Mouse (Mus musculus): ENCODE data around the gene Ascc1. TPM values are rescaled to one million over a fixed set of nuclear protein-coding genes. Genes with fewer than 3 reads are reported as not detected.

Ascc1 gene
- polyA plus RNA-seq, 1 experiment from 2014 or later: 47.4 TPM

GRCm38 (mm10) chr10:60023751-60024150 is 21.1 kb downstream of the Ascc1 start:
- Histone ChIP-seq H3K4me1 (ENCODE audit: control insufficient read depth, insufficient read depth, low read length) (peaks cover 27% of the 10 kb centered on the region), H3K9me3 (ENCODE audit: control insufficient read depth, low read length) (no peaks in the 10 kb centered on the region), H3K36me3 (ENCODE audit: control insufficient read depth, insufficient read depth, low read length) (peaks cover 8% of the 10 kb centered on the region; the same call in 1 of the 2 replicates), H3K27me3 (ENCODE audit: control insufficient read depth, insufficient read depth, low read length) (no peaks in the 10 kb centered on the region), H3K4me3 (ENCODE audit: low read length) (no peak overlapping the region), H3K4me2 (replicated peaks; ENCODE audit: low read depth, low read length) (no peak overlapping the region), H3K9ac (ENCODE audit: low read depth, low read length) (no peak overlapping the region), H3K27ac (ENCODE audit: low read depth, low read length) (no peak overlapping the region)
- ATAC-seq (ENCODE audit: low FRiP score, low TSS enrichment): no peak
- WGBS: 92% methylated on average over 1 of the region's 1 CpGs

DNA sequence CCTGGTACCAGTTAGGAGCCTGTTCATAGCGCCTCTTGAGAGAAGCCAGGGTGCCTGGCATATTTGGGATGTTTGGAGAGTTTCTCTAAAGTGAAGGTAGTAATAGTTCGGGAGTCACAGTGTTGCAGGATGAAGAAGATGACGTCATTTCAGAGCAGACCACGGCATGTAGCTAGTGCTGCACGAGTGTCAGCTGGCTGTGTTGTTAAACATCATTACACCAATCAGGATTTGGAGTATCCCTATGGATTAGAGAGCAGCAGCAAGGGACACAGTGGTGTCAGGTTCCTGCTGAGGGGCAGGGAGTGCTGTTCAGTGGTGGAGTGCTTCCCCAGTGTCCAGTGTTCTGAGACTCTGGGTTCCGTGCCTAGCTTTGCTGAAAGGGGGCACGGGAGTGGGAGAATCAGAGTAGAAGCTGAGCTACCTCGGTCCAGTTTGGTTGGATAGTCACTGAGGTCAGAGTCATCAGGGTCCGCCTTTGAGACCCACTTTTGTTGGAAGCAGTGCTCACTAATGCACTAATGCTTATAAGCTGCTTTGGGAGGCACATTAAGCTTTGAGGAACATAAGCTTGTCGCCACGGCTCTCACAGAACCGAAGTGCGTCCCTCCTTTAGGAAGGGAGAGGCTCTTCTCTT is 24.3 kb downstream of the Ascc1 start:
- 49% methylated on average over 13 of the region's 13 CpGs for WGBS
- Histone ChIP-seq H3K4me3 (ENCODE audit: low read length) (no peak overlapping the region), H3K4me1 (ENCODE audit: control insufficient read depth, insufficient read depth, low read length) (peaks cover 27% of the 10 kb centered on the region), H3K9me3 (ENCODE audit: control insufficient read depth, low read length) (no peaks in the 10 kb centered on the region), H3K4me2 (replicated peaks; ENCODE audit: low read depth, low read length) (no peak overlapping the region), H3K9ac (ENCODE audit: low read depth, low read length) (0 out of 2 replicates have a peak overlapping the region, but pooled peaks have one; percentile 4), H3K36me3 (ENCODE audit: control insufficient read depth, insufficient read depth, low read length) (0 out of 2 replicates have a peak, but pooled peaks cover 6% of the 10 kb centered on the region), H3K27me3 (ENCODE audit: control insufficient read depth, insufficient read depth, low read length) (no peaks in the 10 kb centered on the region), H3K27ac (ENCODE audit: low read depth, low read length) (no peak overlapping the region)
- no peak for ATAC-seq (ENCODE audit: low FRiP score, low TSS enrichment)

GRCm38 (mm10) chr10:60027619-60028084 is 25.0 kb downstream of the Ascc1 start:
- Histone ChIP-seq H3K4me3 (ENCODE audit: low read length) (no peak overlapping the region), H3K36me3 (ENCODE audit: control insufficient read depth, insufficient read depth, low read length) (no peaks in the 10 kb centered on the region), H3K4me1 (ENCODE audit: control insufficient read depth, insufficient read depth, low read length) (peaks cover 31% of the 10 kb centered on the region), H3K27me3 (ENCODE audit: control insufficient read depth, insufficient read depth, low read length) (no peaks in the 10 kb centered on the region), H3K27ac (ENCODE audit: low read depth, low read length) (no peak overlapping the region; the same call in 1 of the 2 replicates), H3K4me2 (replicated peaks; ENCODE audit: low read depth, low read length) (no peak overlapping the region), H3K9ac (ENCODE audit: low read depth, low read length) (no peak overlapping the region), H3K9me3 (ENCODE audit: control insufficient read depth, low read length) (no peaks in the 10 kb centered on the region)
- ATAC-seq (ENCODE audit: low FRiP score, low TSS enrichment): no peak
- 33% methylated on average over 2 of the region's 2 CpGs for whole genome bisulfite sequencing

DNA sequence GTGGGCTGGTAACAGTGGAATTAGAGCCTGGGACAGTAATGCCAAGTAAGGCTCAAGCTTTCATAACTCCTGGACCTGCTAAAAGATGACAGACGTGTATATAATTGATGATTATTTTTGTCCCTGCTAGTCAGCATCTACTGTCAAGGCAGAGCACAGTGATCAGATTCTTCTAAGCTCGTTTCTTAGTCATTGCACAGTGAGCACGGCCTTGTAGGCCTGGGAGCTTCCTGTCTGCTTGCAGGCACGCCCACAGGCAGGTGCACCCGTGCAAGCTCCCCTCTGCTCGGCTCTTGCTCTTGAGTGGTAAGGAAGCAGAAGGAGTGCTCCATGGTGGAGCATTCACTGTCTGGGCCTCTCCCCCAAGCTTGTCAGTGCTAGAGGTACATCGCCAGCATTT is 25.6 kb downstream of the Ascc1 start:
- Histone ChIP-seq H3K4me1 (ENCODE audit: control insufficient read depth, insufficient read depth, low read length) (peaks cover 35% of the 10 kb centered on the region), H3K27ac (ENCODE audit: low read depth, low read length) (peak overlapping the region; percentile 63), H3K27me3 (ENCODE audit: control insufficient read depth, insufficient read depth, low read length) (no peaks in the 10 kb centered on the region), H3K4me2 (replicated peaks; ENCODE audit: low read depth, low read length) (no peak overlapping the region), H3K9ac (ENCODE audit: low read depth, low read length) (no peak overlapping the region), H3K4me3 (ENCODE audit: low read length) (no peak overlapping the region), H3K9me3 (ENCODE audit: control insufficient read depth, low read length) (no peaks in the 10 kb centered on the region), H3K36me3 (ENCODE audit: control insufficient read depth, insufficient read depth, low read length) (no peaks in the 10 kb centered on the region)
- no peak for ATAC-seq (ENCODE audit: low FRiP score, low TSS enrichment)
- 59% methylated on average over 7 of the region's 7 CpGs for WGBS

- H3K27me3 ChIP-seq (ENCODE audit: control insufficient read depth, insufficient read depth, low read length): no peaks in the 10 kb centered on the region
- 37% methylated on average over 7 of the region's 7 CpGs for WGBS
- H3K9ac ChIP-seq (ENCODE audit: low read depth, low read length): no peak overlapping the region
- H3K4me1 ChIP-seq (ENCODE audit: control insufficient read depth, insufficient read depth, low read length): peaks cover 36% of the 10 kb centered on the region
- no peaks in the 10 kb centered on the region for H3K36me3 ChIP-seq (ENCODE audit: control insufficient read depth, insufficient read depth, low read length)
- peak; percentile 65 for ATAC-seq (ENCODE audit: low FRiP score, low TSS enrichment)
- H3K27ac ChIP-seq (ENCODE audit: low read depth, low read length): peak overlapping the region; percentile 63
- no peaks in the 10 kb centered on the region for H3K9me3 ChIP-seq (ENCODE audit: control insufficient read depth, low read length)
- no peak overlapping the region for H3K4me3 ChIP-seq (ENCODE audit: low read length)
- no peak overlapping the region for H3K4me2 ChIP-seq (replicated peaks; ENCODE audit: low read depth, low read length)
These were observed 26.4 kb downstream of the Ascc1 start for GRCm38 (mm10) chr10:60028979-60029378.

GRCm38 (mm10) chr10:60029387-60029786 is 26.8 kb downstream of the Ascc1 start:
- Histone ChIP-seq H3K27ac (ENCODE audit: low read depth, low read length) (0 out of 2 replicates have a peak overlapping the region, but pooled peaks have one; percentile 63), H3K4me1 (ENCODE audit: control insufficient read depth, insufficient read depth, low read length) (peaks cover 36% of the 10 kb centered on the region)
- WGBS: 77% methylated on average over 4 of the region's 4 CpGs

GRCm38 (mm10) chr10:60031562-60031961 is 29.0 kb downstream of the Ascc1 start:
- H3K9ac ChIP-seq (ENCODE audit: low read depth, low read length): no peak overlapping the region
- 58% methylated on average over 8 of the region's 8 CpGs for WGBS
- H3K27me3 ChIP-seq (ENCODE audit: control insufficient read depth, insufficient read depth, low read length): no peaks in the 10 kb centered on the region
- H3K4me2 ChIP-seq (replicated peaks; ENCODE audit: low read depth, low read length): no peak overlapping the region
- no peaks in the 10 kb centered on the region for H3K36me3 ChIP-seq (ENCODE audit: control insufficient read depth, insufficient read depth, low read length)
- H3K4me3 ChIP-seq (ENCODE audit: low read length): no peak overlapping the region
- H3K4me1 ChIP-seq (ENCODE audit: control insufficient read depth, insufficient read depth, low read length): peaks cover 29% of the 10 kb centered on the region
- H3K9me3 ChIP-seq (ENCODE audit: control insufficient read depth, low read length): no peaks in the 10 kb centered on the region
- H3K27ac ChIP-seq (ENCODE audit: low read depth, low read length): no peak overlapping the region
- no peak for ATAC-seq (ENCODE audit: low FRiP score, low TSS enrichment)

More at GRCm38 (mm10) chr10:60029387-60029786, 26.8 kb downstream of the Ascc1 start:
- no peak overlapping the region for H3K4me3 ChIP-seq (ENCODE audit: low read length)
- H3K27me3 ChIP-seq (ENCODE audit: control insufficient read depth, insufficient read depth, low read length): no peaks in the 10 kb centered on the region
- H3K36me3 ChIP-seq (ENCODE audit: control insufficient read depth, insufficient read depth, low read length): no peaks in the 10 kb centered on the region
- H3K4me2 ChIP-seq (replicated peaks; ENCODE audit: low read depth, low read length): no peak overlapping the region
- no peaks in the 10 kb centered on the region for H3K9me3 ChIP-seq (ENCODE audit: control insufficient read depth, low read length)
- no peak for ATAC-seq (ENCODE audit: low FRiP score, low TSS enrichment)
- no peak overlapping the region for H3K9ac ChIP-seq (ENCODE audit: low read depth, low read length)

GRCm38 (mm10) chr10:60031985-60032384 is 29.4 kb downstream of the Ascc1 start:
- ATAC-seq (ENCODE audit: low FRiP score, low TSS enrichment): no peak
- Histone ChIP-seq H3K4me2 (replicated peaks; ENCODE audit: low read depth, low read length) (no peak overlapping the region), H3K4me1 (ENCODE audit: control insufficient read depth, insufficient read depth, low read length) (peaks cover 25% of the 10 kb centered on the region), H3K9ac (ENCODE audit: low read depth, low read length) (no peak overlapping the region), H3K27ac (ENCODE audit: low read depth, low read length) (no peak overlapping the region), H3K27me3 (ENCODE audit: control insufficient read depth, insufficient read depth, low read length) (no peaks in the 10 kb centered on the region), H3K4me3 (ENCODE audit: low read length) (no peak overlapping the region), H3K9me3 (ENCODE audit: control insufficient read depth, low read length) (no peaks in the 10 kb centered on the region), H3K36me3 (ENCODE audit: control insufficient read depth, insufficient read depth, low read length) (no peaks in the 10 kb centered on the region)
- WGBS: 72% methylated on average over 2 of the region's 2 CpGs

DNA sequence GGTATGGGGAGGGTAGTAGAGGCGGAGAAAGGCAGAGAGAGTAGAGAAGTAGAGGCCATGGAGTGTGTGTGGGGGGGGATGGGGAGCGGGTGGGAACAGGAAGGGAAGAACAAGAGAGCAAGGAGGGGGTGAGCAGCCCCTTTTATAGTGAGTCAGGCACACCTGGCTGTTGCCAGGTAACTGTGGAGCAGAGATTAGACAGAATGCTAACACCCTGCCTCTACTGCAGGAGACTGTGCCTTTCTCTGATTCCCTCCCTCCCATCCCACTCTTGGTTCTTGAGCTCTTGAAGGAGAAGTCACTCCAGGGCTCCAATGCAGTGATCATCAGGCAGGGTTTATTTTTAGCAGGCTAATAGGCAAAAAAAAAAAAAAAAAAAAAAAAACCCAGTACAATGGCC is 30.0 kb downstream of the Ascc1 start:
- ATAC-seq (ENCODE audit: low FRiP score, low TSS enrichment): no peak
- Histone ChIP-seq H3K9me3 (ENCODE audit: control insufficient read depth, low read length) (no peaks in the 10 kb centered on the region), H3K36me3 (ENCODE audit: control insufficient read depth, insufficient read depth, low read length) (no peaks in the 10 kb centered on the region), H3K9ac (ENCODE audit: low read depth, low read length) (no peak overlapping the region), H3K4me1 (ENCODE audit: control insufficient read depth, insufficient read depth, low read length) (peaks cover 20% of the 10 kb centered on the region), H3K4me2 (replicated peaks; ENCODE audit: low read depth, low read length) (no peak overlapping the region), H3K27ac (ENCODE audit: low read depth, low read length) (no peak overlapping the region), H3K27me3 (ENCODE audit: control insufficient read depth, insufficient read depth, low read length) (no peaks in the 10 kb centered on the region), H3K4me3 (ENCODE audit: low read length) (no peak overlapping the region)
- 72% methylated on average over 2 of the region's 2 CpGs for WGBS

All from kidney, embryonic 14.5 days (tissue).